Mouse (Mus musculus) left cerebral cortex, adult 9 months (tissue): ENCODE measurements around the gene Pnpla2.
A peak's percentile ranks its signal among the peaks of the same experiment; 100 is the strongest.

Experiments
- DNase-seq, 2 experiments: peaks; one replicate each; pipeline ENCODE4 v3.0.0; 2022; ENCODE audit warnings: low spot score in 2 of 2

Pnpla2 gene

GRCm38 (mm10) chr7:141467230-141468030, 12.4 kb downstream of the Pnpla2 start, which contains the start of gene Cd151:
TSS of gene Cd151 (plus strand) at chr7:141467392.
- DNase-seq, result peak in 1 of 2 experiments; percentile 67

DNA sequence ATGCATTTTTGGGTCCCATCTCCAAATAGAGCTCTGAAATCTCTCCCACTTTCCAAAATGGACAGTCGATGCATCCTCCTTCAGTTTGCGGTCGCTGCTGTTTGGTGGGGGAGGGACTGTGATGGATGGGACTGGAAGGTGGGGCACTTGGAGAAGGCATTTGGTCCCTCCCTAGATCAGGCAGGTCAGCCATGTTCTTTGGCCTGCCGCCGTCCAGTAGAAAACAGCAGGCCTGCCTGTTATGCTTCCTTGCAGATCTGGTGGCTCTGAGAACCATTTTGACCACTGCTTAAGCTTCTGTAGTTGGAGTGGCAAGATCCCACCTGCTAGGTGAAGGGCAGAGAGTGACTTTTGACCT, 13.1 kb downstream of the Pnpla2 start:
- no peak for DNase-seq

DNA sequence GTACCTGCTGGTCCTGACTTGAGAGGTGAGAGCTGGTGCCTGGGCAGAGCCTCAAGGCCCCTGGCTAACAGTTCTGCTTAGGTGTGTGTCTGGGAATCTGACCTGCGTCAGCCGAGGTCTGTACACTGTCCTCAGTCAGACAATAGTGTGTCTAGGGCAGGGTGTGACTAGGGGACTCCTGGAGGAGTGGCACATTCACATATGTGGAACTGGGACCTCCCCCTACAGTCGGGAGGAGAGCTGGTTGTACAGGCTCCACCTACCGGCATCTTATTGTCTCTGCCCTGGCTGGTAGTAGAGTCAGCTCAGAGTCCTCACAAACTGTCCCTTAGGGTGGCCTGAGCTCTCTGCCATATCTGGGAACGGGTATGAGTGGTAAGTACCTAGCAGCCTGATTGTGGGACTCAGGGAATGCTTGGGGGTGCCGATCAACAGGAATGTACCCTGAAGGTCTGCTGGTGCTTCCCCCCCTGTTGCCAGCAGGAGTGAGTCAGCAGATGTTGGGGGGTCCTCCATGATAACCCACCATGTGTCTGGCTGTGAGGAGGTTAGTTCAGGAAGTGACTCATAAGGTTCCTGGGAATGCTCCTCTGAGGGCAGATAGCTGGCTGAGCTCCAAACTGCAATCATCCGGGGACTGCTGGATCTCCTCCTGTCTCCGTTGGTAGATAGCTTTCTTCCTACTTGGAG, 13.7 kb downstream of the Pnpla2 start:
- DNase-seq, result peak in 1 of 2 experiments; percentile 62

DNA sequence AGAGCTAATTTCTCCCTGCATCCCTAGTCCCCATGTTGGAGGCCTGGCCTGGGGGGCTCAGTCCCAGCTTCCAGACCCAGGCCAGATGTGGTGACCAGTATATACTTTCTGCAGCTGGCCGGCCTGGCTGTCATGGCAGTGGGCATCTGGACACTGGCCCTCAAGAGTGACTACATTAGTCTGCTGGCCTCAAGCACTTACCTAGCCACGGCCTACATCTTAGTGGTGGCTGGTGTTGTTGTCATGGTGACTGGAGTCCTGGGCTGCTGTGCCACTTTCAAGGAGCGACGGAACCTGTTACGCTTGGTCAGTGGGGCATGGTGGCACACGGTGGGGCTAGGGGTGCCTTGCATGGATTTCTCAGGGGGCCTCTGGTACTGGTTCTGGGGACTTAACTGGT, 14.4 kb downstream of the Pnpla2 start:
- DNase-seq, result no peak

DNA sequence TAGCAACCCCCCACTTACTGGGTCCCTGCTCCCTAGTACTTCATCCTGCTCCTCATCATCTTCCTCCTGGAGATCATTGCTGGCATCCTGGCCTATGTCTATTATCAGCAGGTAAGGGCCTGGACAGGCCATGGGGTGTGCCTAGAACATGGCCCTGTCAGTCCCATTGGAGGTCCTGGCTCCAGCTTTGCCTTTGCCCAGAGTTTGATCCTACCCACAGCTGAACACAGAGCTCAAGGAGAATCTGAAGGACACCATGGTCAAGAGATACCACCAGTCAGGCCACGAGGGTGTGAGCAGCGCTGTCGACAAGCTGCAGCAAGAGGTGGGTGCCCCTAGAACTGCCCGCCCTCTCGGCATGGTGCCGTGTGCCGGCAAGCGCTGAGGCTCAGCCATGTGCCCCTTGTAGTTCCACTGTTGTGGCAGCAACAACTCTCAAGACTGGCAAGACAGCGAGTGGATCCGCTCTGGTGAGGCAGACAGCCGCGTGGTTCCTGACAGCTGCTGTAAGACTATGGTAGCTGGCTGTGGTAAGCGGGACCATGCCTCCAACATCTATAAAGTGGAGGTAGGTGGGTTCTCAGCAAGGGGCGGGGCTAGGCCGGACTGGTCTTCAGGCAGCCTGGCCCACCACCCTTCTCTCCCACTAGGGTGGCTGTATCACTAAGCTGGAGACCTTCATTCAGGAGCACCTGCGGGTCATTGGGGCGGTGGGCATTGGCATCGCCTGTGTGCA, 15.1 kb downstream of the Pnpla2 start:
- no peak for DNase-seq

DNA sequence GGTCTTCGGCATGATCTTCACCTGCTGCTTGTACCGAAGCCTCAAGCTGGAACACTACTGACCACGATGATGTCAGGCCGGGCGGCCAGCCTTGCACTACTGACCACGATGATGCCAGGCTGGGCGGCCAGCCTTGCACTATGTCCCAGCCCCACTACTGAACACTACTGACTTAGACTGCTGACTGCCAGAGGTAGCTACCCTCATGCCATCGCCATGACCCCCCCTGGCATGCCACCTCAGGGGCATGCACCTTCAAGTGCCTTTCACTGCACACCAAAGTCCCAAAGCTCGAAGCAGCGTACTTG, 15.6 kb downstream of the Pnpla2 start:
- DNase-seq, result no peak

DNA sequence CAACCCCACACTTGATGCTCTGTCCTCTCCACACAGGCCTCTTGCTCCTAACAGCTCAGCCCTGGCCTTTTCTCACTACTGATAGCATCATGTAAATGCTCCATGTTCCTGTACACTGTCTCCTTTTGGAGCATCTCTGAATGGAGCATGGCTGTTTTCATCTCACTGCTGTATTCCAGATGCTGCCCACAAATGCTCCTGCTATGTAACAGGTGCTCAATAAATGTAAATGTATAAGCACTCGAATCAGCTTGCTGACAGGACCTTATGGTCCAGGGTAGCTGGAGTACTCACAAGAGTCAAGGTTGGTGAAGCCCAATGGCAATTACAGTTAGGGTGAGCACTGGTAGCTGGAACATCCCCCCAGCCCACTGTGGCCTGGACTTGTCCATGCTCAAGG, 16.2 kb downstream of the Pnpla2 start:
- DNase-seq, result no peak

DNA sequence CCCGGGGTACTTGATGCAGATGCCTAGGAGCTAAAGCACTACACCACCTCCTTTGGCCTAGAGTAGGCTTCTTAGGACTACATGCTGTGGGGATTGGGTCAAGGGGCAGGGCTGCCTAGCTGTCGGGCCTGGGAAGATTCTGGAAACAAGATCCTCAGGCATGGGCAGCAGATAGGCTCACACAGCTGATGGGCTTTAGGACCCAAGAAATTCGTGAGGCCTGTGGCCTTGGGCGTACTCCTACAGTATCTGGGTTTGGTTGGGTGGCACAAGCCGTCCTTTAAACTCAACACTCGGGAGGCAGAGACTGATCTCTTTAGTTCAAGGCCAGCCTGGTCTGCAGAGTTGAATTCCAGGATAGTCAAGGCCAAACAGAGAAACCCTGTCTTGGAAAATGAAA, 17.2 kb downstream of the Pnpla2 start:
- DNase-seq, result no peak

GRCm38 (mm10) chr7:141472763-141473162, 17.8 kb downstream of the Pnpla2 start:
- DNase-seq, result no peak

- DNase-seq, result no peak
These were observed 19.2 kb downstream of the Pnpla2 start for GRCm38 (mm10) chr7:141474160-141474559.

- DNase-seq, result peak in 1 of 2 experiments; percentile 78
These were observed 20.2 kb downstream of the Pnpla2 start, which contains the start of the genes Polr2l and Tspan4 for GRCm38 (mm10) chr7:141475011-141475804. TSS of gene Polr2l (minus strand) at chr7:141475132. TSS of gene Tspan4 (plus strand) at chr7:141475240.

GRCm38 (mm10) chr7:141475805-141476158, 20.8 kb downstream of the Pnpla2 start:
- DNase-seq, result no peak

DNA sequence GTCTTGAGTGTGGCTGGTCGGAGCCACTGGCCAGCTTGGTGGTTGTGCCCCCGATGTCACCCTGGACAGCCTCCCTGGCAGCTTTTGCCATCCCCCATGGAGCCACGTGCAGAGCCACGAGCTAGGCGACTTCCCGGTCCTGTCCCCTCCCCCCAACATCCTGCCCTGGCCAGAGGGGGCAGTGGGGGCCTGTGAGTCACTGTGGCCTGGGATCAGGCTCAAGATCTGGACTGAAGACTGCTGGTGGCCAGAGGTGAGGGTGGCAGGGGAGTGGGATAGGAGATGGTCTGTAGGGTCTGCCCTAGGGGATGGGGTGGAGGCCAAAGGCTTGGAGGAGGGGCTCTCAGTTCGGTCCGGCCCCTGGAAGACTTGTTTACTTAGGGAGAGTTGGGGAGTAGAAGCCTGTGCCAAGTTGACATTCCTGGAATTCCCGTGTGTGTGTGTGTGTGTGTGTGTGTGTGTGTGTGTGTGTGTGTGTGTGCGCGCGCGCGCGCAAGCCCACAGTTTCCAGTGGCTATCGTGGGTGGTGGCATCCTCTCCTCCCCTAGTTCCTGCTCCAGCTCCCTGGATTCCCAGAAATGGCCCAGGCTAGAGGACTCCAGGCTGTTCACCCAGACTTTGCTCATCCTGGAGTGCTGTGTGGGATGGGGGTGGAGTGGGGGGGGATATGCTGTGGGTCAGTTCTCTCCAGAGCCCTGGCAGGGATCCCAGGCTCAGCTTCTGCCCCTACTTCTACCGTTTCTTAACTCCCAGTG, 21.4 kb downstream of the Pnpla2 start:
- DNase-seq, result no peak

DNA sequence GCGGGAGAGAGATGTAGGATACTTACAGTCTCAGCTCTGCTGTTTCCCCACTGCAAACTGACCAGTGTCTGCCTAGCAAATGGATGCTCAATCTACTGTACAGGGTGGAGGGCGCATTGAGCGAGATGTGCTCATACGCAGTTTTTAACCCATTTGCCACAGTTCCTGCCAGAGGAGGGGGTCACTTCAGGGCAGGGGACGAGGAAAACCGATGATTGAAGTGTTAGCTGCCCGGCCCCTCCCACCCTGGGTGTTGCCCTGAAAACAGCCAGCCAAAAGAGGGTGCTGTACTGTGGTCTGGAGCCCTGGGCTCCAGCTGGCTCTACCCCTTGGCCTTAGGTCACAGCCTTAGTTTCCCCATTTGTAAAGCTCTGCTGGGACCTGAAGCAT, 22.0 kb downstream of the Pnpla2 start:
- no peak for DNase-seq

GRCm38 (mm10) chr7:141477578-141478269, 22.7 kb downstream of the Pnpla2 start:
- DNase-seq, result no peak

- DNase-seq, result no peak
These were observed 23.3 kb downstream of the Pnpla2 start for GRCm38 (mm10) chr7:141478270-141478748.

GRCm38 (mm10) chr7:141480842-141481497, 26.0 kb downstream of the Pnpla2 start:
- peak in 1 of 2 experiments; percentile 84 for DNase-seq

- DNase-seq, result peak in 1 of 2 experiments; percentile 59
These were observed 26.8 kb downstream of the Pnpla2 start for GRCm38 (mm10) chr7:141481498-141482401.
